Mouse (Mus musculus): ENCODE data around the gene Gpr152.
"Not testable (repeated sequence)": the region's sequence is repeated elsewhere in the genome, so short reads cannot be mapped to it uniquely, and the experiment has no call there.

Gene Gpr152

GRCm38 (mm10) chr19:4112063-4112960, 27.3 kb upstream of the Gpr152 start:
- DNase-seq (ENCODE audit: low spot score) = no peak

GRCm38 (mm10) chr19:4113186-4113805, 26.3 kb upstream of the Gpr152 start:
- DNase-seq (ENCODE audit: low spot score) = peak; percentile 74

DNA sequence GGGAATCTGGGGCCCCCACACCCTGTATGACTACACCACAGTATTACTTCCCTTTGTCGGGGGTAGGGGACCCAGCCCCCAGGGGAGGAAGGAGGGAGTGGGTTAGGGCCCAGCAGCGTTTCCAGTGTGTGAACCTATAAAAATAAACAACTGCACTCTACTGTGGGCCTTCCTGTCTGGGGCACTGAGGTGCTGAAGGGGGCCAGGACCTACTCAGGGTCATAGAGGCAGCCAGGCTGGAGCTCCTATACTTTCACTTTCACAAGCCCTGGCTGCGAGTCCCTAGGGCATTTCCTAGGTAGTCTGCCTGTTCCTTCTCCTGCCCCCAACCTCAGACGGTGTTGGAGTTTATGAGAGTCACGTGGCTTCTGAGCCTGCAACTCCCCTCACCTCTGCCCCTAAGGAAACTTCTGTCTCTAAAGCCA, 25.8 kb upstream of the Gpr152 start:
- peak; percentile 61 for DNase-seq (ENCODE audit: low spot score)

- no peak for DNase-seq (ENCODE audit: low spot score)
Measured at GRCm38 (mm10) chr19:4114551-4114950, 25.0 kb upstream of the Gpr152 start.

DNA sequence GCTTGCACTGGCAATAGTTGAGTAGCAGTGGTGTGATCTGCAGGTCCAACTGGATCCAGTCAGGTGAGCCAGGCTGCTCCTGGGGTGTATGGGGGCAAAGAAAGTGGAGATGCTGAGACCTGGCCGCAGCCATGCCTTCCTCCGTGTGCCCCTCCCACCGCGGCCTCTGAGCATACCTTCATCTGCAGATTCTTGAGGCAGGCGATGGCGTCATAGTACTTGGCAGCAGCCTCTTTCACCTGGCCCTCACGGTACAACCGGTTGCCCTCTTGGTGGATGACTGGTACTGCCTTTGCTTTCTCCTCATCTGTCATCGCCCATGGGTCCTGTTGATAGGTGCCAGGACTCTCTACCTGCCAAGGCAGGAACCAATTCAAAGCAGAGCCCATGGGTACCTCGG, 24.4 kb upstream of the Gpr152 start:
- no peak for DNase-seq (ENCODE audit: low spot score)

DNA sequence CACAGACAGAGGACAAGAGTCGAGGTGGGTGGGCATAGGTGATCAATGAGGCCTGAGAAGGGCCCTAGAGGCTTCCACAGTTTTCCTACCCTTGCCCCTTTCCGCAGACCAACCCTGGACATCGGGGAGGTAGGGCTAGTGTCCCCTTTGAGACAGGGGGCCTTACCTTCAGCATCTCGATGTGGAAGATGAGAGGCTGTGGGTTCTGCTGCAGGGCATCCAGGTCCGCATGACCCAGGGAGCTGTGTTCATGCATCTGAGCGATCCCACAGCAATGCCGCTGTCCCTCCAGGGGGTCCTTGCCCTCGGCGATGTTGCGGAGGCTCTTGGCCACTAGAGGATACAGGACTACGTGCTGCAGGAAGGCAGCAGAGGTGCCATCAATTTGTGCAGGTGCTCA, 23.8 kb upstream of the Gpr152 start:
- DNase-seq (ENCODE audit: low spot score) = no peak

DNA sequence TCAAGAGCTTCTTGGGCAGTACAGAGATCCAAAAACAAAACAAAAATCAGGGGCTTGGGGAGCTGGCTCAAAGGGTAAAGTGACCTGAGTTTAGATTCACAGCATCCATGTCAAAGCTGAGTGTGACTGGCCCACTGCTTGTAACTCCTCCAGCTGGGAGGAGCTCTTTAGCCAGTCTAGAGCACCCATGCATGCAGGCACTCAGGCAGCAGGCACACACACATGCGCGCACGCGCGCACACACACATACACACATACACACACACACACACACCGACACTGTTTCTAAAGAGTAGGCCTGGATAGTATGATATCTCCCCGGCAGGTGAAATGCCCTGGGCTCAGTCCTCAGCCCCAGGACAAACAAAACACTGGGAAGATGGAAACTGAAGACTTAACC, 22.6 kb upstream of the Gpr152 start:
- DNase-seq (ENCODE audit: low spot score) = no peak

DNA sequence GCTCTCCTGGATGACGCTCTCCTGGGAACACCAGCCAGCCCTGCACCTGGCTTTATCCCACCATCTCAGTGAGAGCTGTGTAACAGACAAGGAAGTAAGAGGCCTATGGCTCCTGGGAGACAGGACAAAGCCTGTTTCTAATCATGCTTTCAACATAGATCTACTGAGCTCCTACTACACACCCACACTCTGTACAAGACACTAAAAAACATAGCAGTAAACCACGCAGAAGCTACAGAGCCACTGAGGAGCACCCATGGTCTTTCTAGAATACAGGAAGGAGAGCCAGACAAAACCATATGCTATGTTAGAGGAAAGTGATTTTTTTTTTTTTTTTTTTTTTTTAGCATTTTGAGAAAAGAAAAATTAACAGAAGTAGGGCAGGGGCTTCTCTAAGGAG, 21.2 kb upstream of the Gpr152 start:
- DNase-seq (ENCODE audit: low spot score) = no peak

DNA sequence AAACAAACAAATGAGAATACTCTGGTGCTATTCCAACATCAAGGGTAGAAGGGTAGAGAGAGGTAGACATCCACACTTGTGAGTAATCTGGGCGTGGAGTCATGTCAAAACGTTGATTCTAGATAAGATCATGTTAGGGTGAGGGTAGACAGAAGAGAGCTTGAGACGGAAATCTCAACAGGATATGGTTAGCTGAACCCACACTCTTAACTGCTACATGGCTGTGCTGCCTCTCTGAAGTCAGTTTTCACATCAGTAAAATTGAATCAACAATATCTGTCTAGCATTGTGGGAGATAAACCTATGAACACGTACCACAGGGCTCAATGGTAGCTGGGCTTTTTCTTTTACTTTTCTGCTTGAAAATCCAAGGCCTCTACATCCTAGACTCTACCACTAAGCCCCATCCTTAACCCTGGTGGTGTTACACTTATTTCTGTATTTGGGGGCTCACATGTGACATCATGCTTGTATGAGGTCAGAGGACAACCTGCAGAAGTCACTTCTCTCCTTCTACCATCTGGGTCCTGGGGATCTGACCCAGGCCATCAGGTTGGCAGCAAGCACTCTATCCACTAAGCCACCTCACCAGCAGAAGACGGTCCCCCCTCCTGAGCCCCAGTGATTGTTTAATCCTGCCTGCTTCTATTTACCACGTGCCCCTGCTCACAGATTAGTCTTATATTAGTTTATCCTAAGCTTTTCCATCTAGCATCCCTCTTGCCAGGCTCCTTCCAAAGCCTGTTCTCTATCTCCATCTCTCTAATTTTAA, 19.7 kb upstream of the Gpr152 start:
- no peak for DNase-seq (ENCODE audit: low spot score)

- DNase-seq (ENCODE audit: low spot score) = no peak
Measured at GRCm38 (mm10) chr19:4120496-4120895, 19.1 kb upstream of the Gpr152 start.

GRCm38 (mm10) chr19:4121097-4121805, 18.3 kb upstream of the Gpr152 start:
- peak; percentile 100 for DNase-seq (ENCODE audit: low spot score)

GRCm38 (mm10) chr19:4121896-4122295, 17.7 kb upstream of the Gpr152 start:
- DNase-seq (ENCODE audit: low spot score) = not testable (repeated sequence)

- no peak for DNase-seq (ENCODE audit: low spot score)
Measured at GRCm38 (mm10) chr19:4122411-4123370, 16.9 kb upstream of the Gpr152 start.

DNA sequence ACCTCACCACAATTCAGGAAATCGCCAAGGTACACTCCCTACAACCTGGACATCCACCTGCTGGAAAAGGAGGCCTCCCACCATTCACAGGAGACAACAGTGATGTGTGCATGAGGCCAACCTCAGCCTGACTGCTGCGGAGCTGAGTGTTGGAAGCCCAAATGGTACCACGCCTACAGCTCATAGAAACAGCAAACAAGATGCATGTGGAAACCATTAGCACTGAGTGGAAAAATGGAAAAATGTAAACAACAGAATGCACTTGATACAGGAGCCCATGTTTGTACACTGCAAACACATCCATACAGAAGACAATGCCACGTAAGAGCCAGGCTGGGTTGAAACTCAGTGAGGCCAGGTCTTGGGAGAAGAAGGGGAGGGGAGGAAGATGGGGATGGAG, 15.2 kb upstream of the Gpr152 start:
- DNase-seq (ENCODE audit: low spot score) = no peak

- not testable (repeated sequence) for DNase-seq (ENCODE audit: low spot score)
Measured at GRCm38 (mm10) chr19:4125268-4125667, 14.3 kb upstream of the Gpr152 start.

- peak; percentile 99 for DNase-seq (ENCODE audit: low spot score)
Measured at GRCm38 (mm10) chr19:4125741-4126696, 13.6 kb upstream of the Gpr152 start, which contains the start of gene Aip. Gene Aip, minus strand, starts transcription at chr19:4125858.

GRCm38 (mm10) chr19:4126759-4127495, 12.7 kb upstream of the Gpr152 start:
- peak; percentile 54 for DNase-seq (ENCODE audit: low spot score)

- no peak for DNase-seq (ENCODE audit: low spot score)
Measured at GRCm38 (mm10) chr19:4129462-4129861, 10.1 kb upstream of the Gpr152 start.

GRCm38 (mm10) chr19:4130106-4130505, 9.5 kb upstream of the Gpr152 start:
- no peak for DNase-seq (ENCODE audit: low spot score)

Data from lung, postnatal 25 days (tissue).